In the genomic region with DNA sequence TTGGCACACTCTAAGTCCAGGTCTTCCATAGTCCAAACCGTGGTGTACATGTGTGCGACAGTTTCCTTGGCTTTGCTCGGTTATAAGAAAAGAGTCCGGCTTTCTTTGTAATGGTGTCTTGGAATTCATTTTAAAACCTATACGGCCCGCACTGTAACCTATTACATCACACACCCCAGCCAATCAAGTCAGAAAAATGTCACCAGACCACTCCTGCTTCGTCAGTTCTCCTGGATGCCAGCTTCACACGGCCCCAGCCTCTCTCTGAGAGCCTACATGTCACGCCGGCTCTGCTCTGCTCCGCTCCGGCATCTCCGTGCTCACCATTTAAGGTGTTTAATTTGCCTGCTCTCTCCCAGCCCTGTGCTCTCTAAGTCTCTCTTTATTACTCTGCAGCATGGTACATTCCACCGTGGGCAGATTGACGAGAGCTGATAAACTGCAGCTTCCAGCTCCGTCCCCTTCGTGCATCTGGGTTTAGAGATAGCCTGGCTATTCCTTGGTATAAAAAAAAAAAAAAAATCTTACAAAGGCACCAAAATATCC, we compare ENCODE assay signal across 8 mouse cellular contexts.
DNase-seq lines count a peak whose midpoint lies in the region; ATAC-seq lines count a peak whose summit lies in the region.

No protein-coding gene starts in this region.

- H3K9ac ChIP-seq in kidney, embryonic 14.5 days (ENCODE audit: low read depth, low read length) = peak overlapping the region; percentile 53; the same call in 1 of the 2 replicates
- no peak overlapping the region for H3K9ac ChIP-seq in limb, embryonic 11.5 days (ENCODE audit: low read length)
- peak overlapping the region; percentile 54 for H3K9ac ChIP-seq in neural tube, embryonic 12.5 days

- H3K27me3 ChIP-seq in heart, embryonic 10.5 days (ENCODE audit: insufficient read depth, poor library complexity, severe bottlenecking) = no peaks in the 10 kb centered on the region
- no peaks in the 10 kb centered on the region for H3K27me3 ChIP-seq in kidney, embryonic 14.5 days (ENCODE audit: control insufficient read depth, insufficient read depth, low read length)
- H3K27me3 ChIP-seq in limb, embryonic 11.5 days (ENCODE audit: control insufficient read depth, insufficient read depth, low read length) = 0 out of 2 replicates have a peak, but pooled peaks cover 4% of the 10 kb centered on the region
- no peaks in the 10 kb centered on the region for H3K27me3 ChIP-seq in neural tube, embryonic 12.5 days (replicated peaks)

- DNase-seq in heart, embryonic 10.5 days (ENCODE audit: low spot score) = peak; percentile 81
- no peak for DNase-seq in heart, postnatal 25 days (ENCODE audit: low spot score)
- DNase-seq in cerebellum, postnatal 14 days = peak; percentile 83 to 88
- peak; percentile 57 to 74 for DNase-seq in frontal cortex, postnatal 14 days (ENCODE audit: low spot score in 2 of 2)
- peak; percentile 48 for DNase-seq in limb, embryonic 11.5 days (ENCODE audit: low spot score)
- DNase-seq in adipocyte (ENCODE audit: low spot score) = no peak

- H3K36me3 ChIP-seq in heart, embryonic 10.5 days = peaks cover 22% of the 10 kb centered on the region
- H3K36me3 ChIP-seq in kidney, embryonic 14.5 days (ENCODE audit: control insufficient read depth, insufficient read depth, low read length) = peaks cover 17% of the 10 kb centered on the region
- H3K36me3 ChIP-seq in limb, embryonic 11.5 days (ENCODE audit: control insufficient read depth, insufficient read depth, low read length) = peaks cover 2% of the 10 kb centered on the region; the same call in 1 of the 2 replicates
- H3K36me3 ChIP-seq in neural tube, embryonic 12.5 days = peaks cover 15% of the 10 kb centered on the region

- 32% methylated on average over 17 of the region's 17 CpGs for WGBS in heart, embryonic 10.5 days
- WGBS in kidney, embryonic 14.5 days = 23% methylated on average over 17 of the region's 17 CpGs
- 21% methylated on average over 17 of the region's 17 CpGs for WGBS in limb, embryonic 11.5 days
- 18% methylated on average over 17 of the region's 17 CpGs for WGBS in neural tube, embryonic 12.5 days

- no peaks in the 10 kb centered on the region for H3K9me3 ChIP-seq in heart, embryonic 10.5 days
- H3K9me3 ChIP-seq in kidney, embryonic 14.5 days (ENCODE audit: control insufficient read depth, low read length) = no peaks in the 10 kb centered on the region
- no peaks in the 10 kb centered on the region for H3K9me3 ChIP-seq in limb, embryonic 11.5 days (ENCODE audit: control insufficient read depth, low read length)
- H3K9me3 ChIP-seq in neural tube, embryonic 12.5 days = no peaks in the 10 kb centered on the region

- H3K4me2 ChIP-seq in kidney, embryonic 14.5 days (replicated peaks; ENCODE audit: low read depth, low read length) = peak overlapping the region; percentile 60
- peak overlapping the region; percentile 30; the same call in 1 of the 2 replicates for H3K4me2 ChIP-seq in limb, embryonic 11.5 days (ENCODE audit: low read depth, severe bottlenecking)
- peak overlapping the region; percentile 73 for H3K4me2 ChIP-seq in neural tube, embryonic 12.5 days (replicated peaks)

- H3K4me1 ChIP-seq in heart, embryonic 10.5 days = peaks cover 37% of the 10 kb centered on the region
- H3K4me1 ChIP-seq in kidney, embryonic 14.5 days (ENCODE audit: control insufficient read depth, insufficient read depth, low read length) = peaks cover 18% of the 10 kb centered on the region
- peaks cover 8% of the 10 kb centered on the region for H3K4me1 ChIP-seq in limb, embryonic 11.5 days (ENCODE audit: control insufficient read depth, insufficient read depth, low read length)
- peaks cover 40% of the 10 kb centered on the region for H3K4me1 ChIP-seq in neural tube, embryonic 12.5 days

- peak overlapping the region; percentile 51 for H3K4me3 ChIP-seq in heart, embryonic 10.5 days
- H3K4me3 ChIP-seq in kidney, embryonic 14.5 days (ENCODE audit: low read length) = peak overlapping the region; percentile 45
- H3K4me3 ChIP-seq in limb, embryonic 11.5 days (ENCODE audit: low read depth, low read length) = no peak overlapping the region; the same call in 1 of the 2 replicates
- H3K4me3 ChIP-seq in neural tube, embryonic 12.5 days = peak overlapping the region; percentile 29

- ATAC-seq in kidney, embryonic 14.5 days (ENCODE audit: low FRiP score, low TSS enrichment) = peak; percentile 40
- ATAC-seq in limb, embryonic 11.5 days (ENCODE audit: insufficient number of reproducible peaks, low FRiP score, low TSS enrichment, low read depth) = no peak
- ATAC-seq in neural tube, embryonic 12.5 days (ENCODE audit: low FRiP score, low read depth) = peak; percentile 51

- H3K27ac ChIP-seq in heart, embryonic 10.5 days = peak overlapping the region; percentile 73
- H3K27ac ChIP-seq in kidney, embryonic 14.5 days (ENCODE audit: low read depth, low read length) = peak overlapping the region; percentile 49
- no peak overlapping the region for H3K27ac ChIP-seq in limb, embryonic 11.5 days (replicated peaks; ENCODE audit: low read depth, low read length)
- peak overlapping the region; percentile 64 for H3K27ac ChIP-seq in neural tube, embryonic 12.5 days

- intact Hi-C loops in heart, postnatal 25 days (cut with DNase I) = loop anchor here (10.0 kb wide), 1 partner anchor 948 kb away; a partner anchor contains a TSS

Comparison
In these comparisons a context has a peak if more than half of its experiments do, and no peak if none do; other contexts are left out.
1. DNase-seq: peak in heart, embryonic 10.5 days (single experiment), cerebellum, postnatal 14 days (2 of 2), frontal cortex, postnatal 14 days (2 of 2) and limb, embryonic 11.5 days (single experiment); none in heart, postnatal 25 days (single experiment) and adipocyte (single experiment).
2. Peak in every context shown above with its lines, with median percentiles within 50 percentile points of each other: H3K4me2 ChIP-seq.